Mouse (Mus musculus): ENCODE measurements at regions not wholly inside any gene's neighbourhood (a gene's known extent, or its start where the extent isn't known, plus 50 kb on each side); places are given as distances from the start of the nearest gene placed in this dataset.

GRCm38 (mm10) chr4:62805841-62806240 is 159.5 kb upstream of the Zfp618 start:
- H3K4me2 ChIP-seq (ENCODE audit: low read length), result no peak overlapping the region
- H3K4me3 ChIP-seq (replicated peaks; ENCODE audit: low read length), result no peak overlapping the region
- H3K36me3 ChIP-seq (ENCODE audit: control insufficient read depth, insufficient read depth), result no peaks in the 10 kb centered on the region
- WGBS, result 55% methylated on average over 6 of the region's 6 CpGs
- no peaks in the 10 kb centered on the region for H3K9me3 ChIP-seq (ENCODE audit: control insufficient read depth, low read length)
- no peaks in the 10 kb centered on the region for H3K27me3 ChIP-seq (replicated peaks; ENCODE audit: control insufficient read depth, insufficient read depth, low read length)
- H3K27ac ChIP-seq (ENCODE audit: low read length), result no peak overlapping the region
- H3K9ac ChIP-seq (replicated peaks; ENCODE audit: low read depth, low read length), result no peak overlapping the region
- H3K4me1 ChIP-seq (replicated peaks; ENCODE audit: control insufficient read depth, insufficient read depth, low read length), result no peaks in the 10 kb centered on the region
- no peak for ATAC-seq

GRCm38 (mm10) chr4:62806786-62807185 is 158.6 kb upstream of the Zfp618 start:
- 86% methylated on average over 2 of the region's 2 CpGs for WGBS

GRCm38 (mm10) chr4:62807926-62808552 is 157.3 kb upstream of the Zfp618 start:
- H3K4me2 ChIP-seq (ENCODE audit: low read length), result no peak overlapping the region
- no peak for ATAC-seq
- WGBS, result 69% methylated on average over 11 of the region's 12 CpGs
- no peak overlapping the region for H3K9ac ChIP-seq (replicated peaks; ENCODE audit: low read depth, low read length)
- H3K9me3 ChIP-seq (ENCODE audit: control insufficient read depth, low read length), result no peaks in the 10 kb centered on the region
- no peaks in the 10 kb centered on the region for H3K4me1 ChIP-seq (replicated peaks; ENCODE audit: control insufficient read depth, insufficient read depth, low read length)
- H3K4me3 ChIP-seq (replicated peaks; ENCODE audit: low read length), result no peak overlapping the region
- H3K36me3 ChIP-seq (ENCODE audit: control insufficient read depth, insufficient read depth), result no peaks in the 10 kb centered on the region
- H3K27ac ChIP-seq (ENCODE audit: low read length), result no peak overlapping the region
- H3K27me3 ChIP-seq (replicated peaks; ENCODE audit: control insufficient read depth, insufficient read depth, low read length), result no peaks in the 10 kb centered on the region

More at GRCm38 (mm10) chr4:62806786-62807185, 158.6 kb upstream of the Zfp618 start:
- ATAC-seq, result no peak
- Histone ChIP-seq H3K4me2 (ENCODE audit: low read length) (no peak overlapping the region), H3K9me3 (ENCODE audit: control insufficient read depth, low read length) (no peaks in the 10 kb centered on the region), H3K9ac (replicated peaks; ENCODE audit: low read depth, low read length) (no peak overlapping the region), H3K27me3 (replicated peaks; ENCODE audit: control insufficient read depth, insufficient read depth, low read length) (no peaks in the 10 kb centered on the region), H3K4me3 (replicated peaks; ENCODE audit: low read length) (no peak overlapping the region), H3K4me1 (replicated peaks; ENCODE audit: control insufficient read depth, insufficient read depth, low read length) (no peaks in the 10 kb centered on the region), H3K27ac (ENCODE audit: low read length) (no peak overlapping the region), H3K36me3 (ENCODE audit: control insufficient read depth, insufficient read depth) (no peaks in the 10 kb centered on the region)

GRCm38 (mm10) chr4:62808553-62808950 is 156.8 kb upstream of the Zfp618 start:
- Histone ChIP-seq H3K9me3 (ENCODE audit: control insufficient read depth, low read length) (no peaks in the 10 kb centered on the region), H3K9ac (replicated peaks; ENCODE audit: low read depth, low read length) (no peak overlapping the region), H3K27ac (ENCODE audit: low read length) (no peak overlapping the region), H3K4me1 (replicated peaks; ENCODE audit: control insufficient read depth, insufficient read depth, low read length) (no peaks in the 10 kb centered on the region), H3K36me3 (ENCODE audit: control insufficient read depth, insufficient read depth) (no peaks in the 10 kb centered on the region), H3K4me2 (ENCODE audit: low read length) (no peak overlapping the region), H3K4me3 (replicated peaks; ENCODE audit: low read length) (no peak overlapping the region), H3K27me3 (replicated peaks; ENCODE audit: control insufficient read depth, insufficient read depth, low read length) (no peaks in the 10 kb centered on the region)
- no peak for ATAC-seq
- WGBS, result 95% methylated on average over 12 of the region's 12 CpGs

- Histone ChIP-seq H3K4me3 (replicated peaks; ENCODE audit: low read length) (no peak overlapping the region), H3K27ac (ENCODE audit: low read length) (no peak overlapping the region), H3K9me3 (ENCODE audit: control insufficient read depth, low read length) (no peaks in the 10 kb centered on the region), H3K36me3 (ENCODE audit: control insufficient read depth, insufficient read depth) (no peaks in the 10 kb centered on the region), H3K9ac (replicated peaks; ENCODE audit: low read depth, low read length) (no peak overlapping the region), H3K4me2 (ENCODE audit: low read length) (no peak overlapping the region), H3K27me3 (replicated peaks; ENCODE audit: control insufficient read depth, insufficient read depth, low read length) (no peaks in the 10 kb centered on the region), H3K4me1 (replicated peaks; ENCODE audit: control insufficient read depth, insufficient read depth, low read length) (no peaks in the 10 kb centered on the region)
- 52% methylated on average over 4 of the region's 4 CpGs for WGBS
- no peak for ATAC-seq
These were observed 156.3 kb upstream of the Zfp618 start for GRCm38 (mm10) chr4:62809048-62809447.

- Histone ChIP-seq H3K4me3 (replicated peaks; ENCODE audit: low read length) (no peak overlapping the region), H3K9me3 (ENCODE audit: control insufficient read depth, low read length) (no peaks in the 10 kb centered on the region), H3K4me2 (ENCODE audit: low read length) (no peak overlapping the region), H3K4me1 (replicated peaks; ENCODE audit: control insufficient read depth, insufficient read depth, low read length) (peaks cover 2% of the 10 kb centered on the region; the same call in 1 of the 2 replicates), H3K9ac (replicated peaks; ENCODE audit: low read depth, low read length) (no peak overlapping the region), H3K27ac (ENCODE audit: low read length) (no peak overlapping the region), H3K27me3 (replicated peaks; ENCODE audit: control insufficient read depth, insufficient read depth, low read length) (no peaks in the 10 kb centered on the region), H3K36me3 (ENCODE audit: control insufficient read depth, insufficient read depth) (no peaks in the 10 kb centered on the region)
- 97% methylated on average over 2 of the region's 2 CpGs for WGBS
- ATAC-seq, result no peak
These were observed 145.5 kb upstream of the Zfp618 start for GRCm38 (mm10) chr4:62819889-62820288.

GRCm38 (mm10) chr4:62821288-62821687 is 144.1 kb upstream of the Zfp618 start:
- 43% methylated on average over 2 of the region's 2 CpGs for WGBS

GRCm38 (mm10) chr4:62822568-62822967 is 142.8 kb upstream of the Zfp618 start:
- H3K4me1 ChIP-seq (replicated peaks; ENCODE audit: control insufficient read depth, insufficient read depth, low read length), result peaks cover 2% of the 10 kb centered on the region; the same call in 1 of the 2 replicates
- H3K9me3 ChIP-seq (ENCODE audit: control insufficient read depth, low read length), result no peaks in the 10 kb centered on the region
- no peak overlapping the region for H3K4me3 ChIP-seq (replicated peaks; ENCODE audit: low read length)
- WGBS, result 43% methylated on average over 7 of the region's 7 CpGs
- no peak overlapping the region for H3K4me2 ChIP-seq (ENCODE audit: low read length)
- no peaks in the 10 kb centered on the region for H3K36me3 ChIP-seq (ENCODE audit: control insufficient read depth, insufficient read depth)
- no peak overlapping the region for H3K9ac ChIP-seq (replicated peaks; ENCODE audit: low read depth, low read length)
- ATAC-seq, result no peak
- H3K27ac ChIP-seq (ENCODE audit: low read length), result no peak overlapping the region
- H3K27me3 ChIP-seq (replicated peaks; ENCODE audit: control insufficient read depth, insufficient read depth, low read length), result no peaks in the 10 kb centered on the region

More at GRCm38 (mm10) chr4:62821288-62821687, 144.1 kb upstream of the Zfp618 start:
- Histone ChIP-seq H3K27ac (ENCODE audit: low read length) (no peak overlapping the region), H3K4me3 (replicated peaks; ENCODE audit: low read length) (no peak overlapping the region), H3K36me3 (ENCODE audit: control insufficient read depth, insufficient read depth) (no peaks in the 10 kb centered on the region), H3K9me3 (ENCODE audit: control insufficient read depth, low read length) (no peaks in the 10 kb centered on the region), H3K4me2 (ENCODE audit: low read length) (no peak overlapping the region), H3K27me3 (replicated peaks; ENCODE audit: control insufficient read depth, insufficient read depth, low read length) (no peaks in the 10 kb centered on the region), H3K4me1 (replicated peaks; ENCODE audit: control insufficient read depth, insufficient read depth, low read length) (peaks cover 2% of the 10 kb centered on the region; the same call in 1 of the 2 replicates), H3K9ac (replicated peaks; ENCODE audit: low read depth, low read length) (no peak overlapping the region)
- ATAC-seq, result no peak

- peaks cover 2% of the 10 kb centered on the region; the same call in 1 of the 2 replicates for H3K4me1 ChIP-seq (replicated peaks; ENCODE audit: control insufficient read depth, insufficient read depth, low read length)
- no peak overlapping the region for H3K9ac ChIP-seq (replicated peaks; ENCODE audit: low read depth, low read length)
- no peak overlapping the region for H3K4me3 ChIP-seq (replicated peaks; ENCODE audit: low read length)
- no peak overlapping the region for H3K27ac ChIP-seq (ENCODE audit: low read length)
- no peaks in the 10 kb centered on the region for H3K9me3 ChIP-seq (ENCODE audit: control insufficient read depth, low read length)
- no peaks in the 10 kb centered on the region for H3K36me3 ChIP-seq (ENCODE audit: control insufficient read depth, insufficient read depth)
- no peak for ATAC-seq
- H3K27me3 ChIP-seq (replicated peaks; ENCODE audit: control insufficient read depth, insufficient read depth, low read length), result no peaks in the 10 kb centered on the region
- WGBS, result 75% methylated on average over 7 of the region's 7 CpGs
- H3K4me2 ChIP-seq (ENCODE audit: low read length), result no peak overlapping the region
These were observed 142.3 kb upstream of the Zfp618 start for GRCm38 (mm10) chr4:62823082-62823481.
